Mouse (Mus musculus): ENCODE measurements at regions not wholly inside any gene's neighbourhood (a gene's known extent, or its start where the extent isn't known, plus 50 kb on each side); places are given as distances from the start of the nearest gene placed in this dataset.

DNA sequence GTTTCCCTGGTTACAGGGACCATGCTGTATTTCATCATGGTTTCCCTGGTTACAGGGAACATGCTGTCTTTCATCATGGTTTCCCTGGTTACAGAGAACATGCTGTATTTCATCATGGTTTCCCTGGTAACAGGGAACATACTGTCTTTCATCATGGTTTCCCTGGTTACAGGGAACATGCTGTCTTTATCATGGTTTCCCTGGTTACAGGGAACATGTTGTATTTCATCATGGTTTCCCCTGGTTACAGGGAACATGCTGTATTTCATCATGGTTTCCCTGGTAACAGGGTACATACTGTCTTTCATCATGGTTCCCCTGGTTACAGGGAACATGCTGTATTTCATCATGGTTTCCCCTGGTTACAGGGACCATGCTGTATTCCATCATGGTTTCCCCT, 1579.5 kb downstream of the 4930444P10Rik start:
- CTCF ChIA-PET = no interaction called here

DNA sequence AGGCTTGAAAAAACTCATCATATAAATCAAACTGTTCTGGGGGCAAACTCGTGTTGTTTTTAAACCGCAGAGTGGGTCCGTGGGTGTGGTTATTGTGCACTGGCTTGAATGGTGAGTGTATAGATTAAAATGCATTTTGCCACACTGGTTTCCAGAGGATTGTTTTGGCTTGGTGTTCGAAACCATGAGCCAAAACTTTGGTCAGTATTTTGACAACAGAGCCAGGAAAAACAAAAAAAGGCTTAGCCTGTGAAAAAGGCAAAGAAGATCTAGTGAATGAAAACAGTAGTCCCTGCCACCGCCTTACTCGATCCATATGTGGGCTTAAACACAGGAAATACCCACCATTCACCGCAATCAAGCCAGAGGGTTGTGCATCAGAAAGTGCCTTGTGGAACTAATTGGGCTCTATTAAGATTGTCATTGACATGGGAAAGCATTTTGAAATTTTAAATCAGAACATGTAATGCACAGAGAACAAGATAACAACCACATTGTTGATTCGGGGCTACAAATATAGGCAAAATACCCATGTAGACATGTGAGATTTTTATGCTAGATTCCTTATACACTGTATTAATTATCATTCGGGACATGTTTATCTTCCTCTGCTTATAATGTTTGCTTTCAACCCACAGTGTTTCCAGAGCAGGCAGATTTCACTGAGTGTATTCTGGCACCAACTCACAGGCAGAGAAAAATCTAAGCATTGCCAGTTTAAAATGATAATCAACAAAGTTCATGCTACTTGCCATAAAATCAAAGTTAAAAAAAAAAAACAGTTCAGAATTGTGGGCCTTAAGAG, 1580.4 kb downstream of the 4930444P10Rik start:
- CTCF ChIA-PET = no interaction called here

DNA sequence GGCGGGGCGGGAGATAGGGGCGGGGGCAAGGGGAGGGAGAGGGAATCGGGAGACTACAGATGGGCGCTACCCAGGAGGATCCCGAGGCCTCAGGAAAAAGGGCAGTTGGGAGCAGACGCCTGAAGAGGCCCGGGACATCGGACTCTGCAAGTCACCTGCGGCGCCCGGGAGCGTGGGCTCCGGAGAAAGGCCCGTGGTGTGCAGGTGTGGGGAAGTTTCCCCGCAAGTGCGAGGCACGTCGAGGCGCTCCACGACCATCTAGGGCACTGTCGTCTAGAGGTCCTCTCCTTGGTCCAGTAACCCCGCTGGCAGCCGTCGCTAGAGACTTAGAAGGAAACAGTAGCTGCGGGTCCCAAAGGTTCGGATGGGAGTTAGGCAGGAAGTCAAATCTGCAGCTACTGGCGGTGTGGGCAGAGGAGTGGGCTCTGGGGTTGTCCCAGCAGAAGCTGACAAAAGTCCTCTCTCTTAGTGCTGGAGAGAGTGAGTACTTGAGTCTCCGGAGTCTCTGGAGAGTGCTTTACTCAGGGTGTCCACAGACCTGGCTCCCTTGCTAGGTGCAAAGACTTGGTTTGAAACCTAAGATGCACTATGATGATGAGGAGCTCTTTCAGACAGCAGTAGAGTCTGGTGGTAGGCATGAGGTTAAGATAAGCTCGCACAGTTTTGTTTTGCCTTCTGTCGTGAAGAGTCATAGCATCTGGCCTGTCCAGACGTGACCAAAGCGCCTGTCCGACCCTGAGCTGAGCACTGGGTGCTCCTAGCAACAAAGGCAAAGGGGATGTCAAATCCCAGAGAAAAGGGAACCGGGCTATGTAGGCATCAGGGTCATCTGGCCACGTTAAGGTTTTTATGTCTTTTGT, 1586.1 kb downstream of the 4930444P10Rik start:
- CTCF ChIA-PET = no interaction called here

DNA sequence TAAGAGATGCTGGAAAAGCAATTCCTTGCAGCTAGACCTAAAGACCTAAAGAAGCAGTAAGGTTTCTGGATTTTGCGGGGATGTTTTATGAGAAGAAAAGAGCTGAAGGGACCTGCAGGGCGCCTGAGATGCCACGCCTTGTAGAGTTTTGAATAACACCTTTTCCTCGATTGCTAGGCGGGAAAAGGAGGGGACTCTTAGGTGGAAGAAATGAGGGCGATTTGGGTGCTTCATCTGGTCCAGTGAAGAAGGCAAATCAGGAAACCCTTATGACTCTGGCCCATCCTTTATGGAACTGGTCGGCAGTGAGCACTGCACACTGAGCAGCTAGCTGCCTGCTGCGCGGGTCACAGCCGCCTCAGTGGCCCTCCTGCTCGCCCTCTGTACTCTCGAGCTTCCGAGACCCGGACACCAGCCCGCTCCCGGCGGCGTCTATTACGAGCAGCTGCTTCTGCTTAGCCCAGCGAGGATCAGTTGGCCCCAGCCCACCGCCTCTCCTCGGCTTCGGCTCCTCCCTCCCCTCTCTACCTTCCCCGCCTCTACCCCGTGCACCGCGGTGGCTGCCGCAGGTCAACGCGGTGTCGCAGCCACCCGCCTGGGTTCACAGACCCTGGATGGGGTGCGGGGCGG, 1586.8 kb downstream of the 4930444P10Rik start:
- CTCF ChIA-PET = interaction anchor here (0.5 kb wide), 1 partner anchor 398 kb away, joined by 3 read pairs; no protein-coding TSS in a partner anchor

DNA sequence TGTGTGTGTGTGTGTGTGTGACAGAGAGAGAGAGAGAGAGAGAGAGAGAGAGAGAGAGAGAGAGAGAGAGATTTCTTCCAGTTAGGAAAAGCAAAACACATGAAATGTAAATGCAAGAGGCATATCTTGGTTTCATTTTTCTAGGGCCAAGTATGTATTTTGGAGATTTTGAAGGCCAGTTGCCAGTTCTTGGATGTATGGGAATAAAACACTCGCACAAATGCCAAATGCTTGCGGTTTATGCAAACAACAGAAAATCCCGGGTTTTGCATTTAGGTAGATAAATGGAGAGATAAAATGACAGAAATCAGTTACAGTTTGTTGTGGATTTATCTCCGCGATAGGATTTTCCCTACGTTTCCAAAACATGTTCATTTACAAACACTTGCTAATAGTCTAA, 1587.4 kb downstream of the 4930444P10Rik start:
- CTCF ChIA-PET = interaction anchor here (0.5 kb wide), 1 partner anchor 397 kb away, joined by 3 read pairs; no protein-coding TSS in a partner anchor

DNA sequence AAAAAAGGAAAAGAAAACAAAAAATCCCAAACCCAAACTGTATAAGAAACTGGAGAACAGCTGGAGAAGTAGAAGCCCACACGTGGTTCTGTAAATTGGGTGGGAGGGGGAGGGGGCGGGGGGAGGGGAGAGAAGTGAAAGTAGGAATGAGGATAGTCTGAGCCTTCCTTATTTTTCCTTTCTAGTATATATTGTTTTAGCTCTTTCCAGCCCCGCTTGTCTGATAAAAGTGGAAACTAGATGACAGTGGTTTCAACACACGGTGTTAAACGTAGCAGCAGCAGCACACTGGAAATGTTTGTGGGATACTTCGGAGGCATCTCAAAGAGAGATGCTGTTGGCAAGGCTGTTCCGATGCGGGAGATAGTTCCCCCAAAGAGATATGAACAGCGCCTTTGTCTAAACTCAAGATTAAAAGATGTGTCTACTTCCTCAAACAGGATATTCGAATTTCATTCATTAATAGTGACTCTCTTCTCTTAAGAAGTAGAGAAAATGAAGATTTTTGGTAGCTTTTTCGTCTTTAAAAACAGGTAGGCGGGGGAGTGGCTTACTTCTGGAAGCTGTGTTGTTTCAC, 1588.3 kb downstream of the 4930444P10Rik start:
- CTCF ChIA-PET = interaction anchor here (0.6 kb wide), 2 partner anchors 94 to 515 kb away, joined by 5 to 10 read pairs; no protein-coding TSS in a partner anchor

DNA sequence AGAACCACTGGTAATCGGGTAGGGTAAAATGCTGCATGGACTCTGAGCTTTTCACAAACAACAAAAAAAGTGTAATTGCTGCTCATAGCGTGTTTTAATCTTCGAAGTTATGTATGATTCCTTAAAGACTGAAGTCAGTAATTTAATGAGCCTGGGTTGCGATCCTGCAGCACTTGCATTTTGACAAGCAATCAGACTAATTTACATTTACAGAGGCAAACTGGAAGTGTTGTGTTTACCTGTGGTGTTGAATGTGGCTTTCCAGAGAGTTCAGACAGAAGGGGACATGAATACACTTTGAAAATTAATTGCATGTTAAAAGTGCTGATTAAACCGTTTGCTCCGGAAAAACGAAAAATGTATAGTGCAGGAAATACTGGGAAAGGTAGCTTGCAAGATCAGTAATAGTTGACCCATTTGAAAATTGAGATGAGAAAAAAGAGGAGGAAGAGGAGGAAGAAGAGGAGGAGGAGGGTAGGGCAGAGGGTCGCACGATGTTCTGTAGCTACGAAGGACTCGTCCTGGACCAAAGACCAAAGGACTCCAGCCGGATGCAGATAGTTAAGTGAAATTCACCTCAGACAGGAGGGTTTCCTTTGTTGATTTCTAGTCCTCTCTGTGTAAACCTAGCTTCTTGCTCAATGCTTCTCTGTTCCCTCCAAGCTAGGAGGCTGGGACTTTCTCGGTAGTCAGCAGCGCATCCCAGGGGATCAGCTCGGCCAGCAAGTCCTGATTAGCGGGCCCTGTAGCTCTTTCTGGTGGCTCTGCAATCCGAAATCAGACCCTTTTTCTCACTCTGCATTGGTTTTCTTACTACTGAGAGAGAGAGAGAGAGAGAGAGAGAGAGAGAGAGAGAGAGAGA, 1589.0 kb downstream of the 4930444P10Rik start:
- CTCF ChIA-PET = interaction anchor here (0.6 kb wide), 1 partner anchor 93 kb away, joined by 10 read pairs; no protein-coding TSS in a partner anchor

DNA sequence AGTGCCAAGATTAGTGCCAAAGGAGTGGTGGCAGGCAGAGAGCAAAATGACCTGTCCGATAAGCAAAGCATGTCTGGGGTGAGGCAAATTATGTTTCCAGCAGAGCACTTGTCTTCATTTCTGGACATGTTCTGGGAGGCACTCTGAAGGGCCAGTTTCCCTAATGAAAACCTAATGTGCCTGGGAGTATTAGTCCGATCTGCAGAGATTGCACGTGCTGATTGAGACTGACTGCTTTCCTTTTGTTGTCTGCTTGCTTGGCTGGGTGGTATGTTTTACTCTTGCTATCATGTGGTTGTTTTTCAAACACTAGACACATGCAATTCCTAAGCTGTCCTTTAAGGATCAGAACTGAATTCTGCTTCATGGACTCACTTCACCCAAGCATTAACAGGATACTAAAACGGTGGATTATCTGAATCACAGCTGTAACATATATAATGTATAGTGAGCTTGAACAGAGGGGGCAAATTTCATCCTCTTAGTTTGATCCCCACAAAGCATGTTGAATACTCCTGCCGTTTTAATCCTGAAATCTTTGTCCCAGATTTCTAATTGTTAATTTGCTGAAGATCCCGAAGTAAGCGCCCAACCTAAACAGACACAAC, 1589.8 kb downstream of the 4930444P10Rik start:
- CTCF ChIA-PET = no interaction called here

DNA sequence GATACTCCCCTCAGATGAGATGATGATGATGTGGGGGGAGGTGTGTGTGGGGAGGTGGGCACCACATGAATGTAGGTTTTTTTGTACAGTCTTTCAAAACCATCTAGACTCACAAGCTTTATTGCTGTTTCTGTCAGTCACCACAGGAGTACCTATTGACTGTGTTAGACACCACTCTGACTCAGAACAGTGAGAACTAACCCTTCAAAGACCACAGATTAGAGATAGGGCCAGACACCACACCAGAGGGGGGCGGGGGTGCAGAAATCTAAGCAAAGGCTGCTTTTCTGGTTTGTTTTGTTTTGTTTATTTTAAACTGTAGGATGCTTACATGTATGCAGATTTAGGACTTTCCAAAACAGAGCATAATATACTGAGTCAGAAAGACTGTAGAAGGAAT, 1594.0 kb downstream of the 4930444P10Rik start:
- CTCF ChIA-PET = no interaction called here

DNA sequence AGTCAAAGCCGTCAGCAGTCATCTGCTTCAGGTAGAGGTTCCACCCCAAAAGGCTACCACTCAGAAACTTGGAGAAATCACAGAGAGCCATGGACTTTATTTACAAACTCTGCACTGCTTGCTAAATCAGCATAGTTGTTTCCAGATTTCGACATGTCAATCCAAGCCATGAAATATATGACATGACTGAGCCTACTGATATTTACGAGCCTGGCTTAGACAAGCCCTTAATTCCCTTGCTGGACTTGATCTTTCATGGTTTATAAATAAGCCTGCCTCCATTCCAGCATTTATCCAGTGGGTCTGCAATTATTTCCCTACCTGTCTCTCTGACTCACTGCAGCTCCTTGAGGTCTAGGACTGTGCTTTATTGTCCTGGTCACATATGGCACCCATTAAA, 1603.1 kb downstream of the 4930444P10Rik start:
- CTCF ChIA-PET = no interaction called here

DNA sequence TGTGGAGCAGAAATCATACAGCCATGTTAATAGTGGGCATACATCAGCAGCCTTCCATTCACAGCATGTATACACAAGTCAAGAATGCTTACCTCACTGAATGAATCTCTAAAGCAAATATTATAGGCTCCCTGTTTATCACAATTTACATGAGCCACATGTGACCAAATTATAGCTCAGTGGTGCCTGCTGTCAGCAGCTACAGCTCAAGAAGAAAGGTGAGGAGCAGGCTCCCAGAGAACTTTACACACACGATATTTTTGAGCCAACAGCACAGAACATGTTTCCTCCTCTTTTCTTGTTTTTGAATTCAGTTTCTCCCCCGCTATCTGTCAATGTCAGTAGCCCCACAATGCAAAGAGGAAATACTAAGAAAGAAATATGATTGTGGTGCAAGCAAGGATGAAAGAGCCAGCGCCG, 1605.4 kb downstream of the 4930444P10Rik start:
- CTCF ChIA-PET = no interaction called here

DNA sequence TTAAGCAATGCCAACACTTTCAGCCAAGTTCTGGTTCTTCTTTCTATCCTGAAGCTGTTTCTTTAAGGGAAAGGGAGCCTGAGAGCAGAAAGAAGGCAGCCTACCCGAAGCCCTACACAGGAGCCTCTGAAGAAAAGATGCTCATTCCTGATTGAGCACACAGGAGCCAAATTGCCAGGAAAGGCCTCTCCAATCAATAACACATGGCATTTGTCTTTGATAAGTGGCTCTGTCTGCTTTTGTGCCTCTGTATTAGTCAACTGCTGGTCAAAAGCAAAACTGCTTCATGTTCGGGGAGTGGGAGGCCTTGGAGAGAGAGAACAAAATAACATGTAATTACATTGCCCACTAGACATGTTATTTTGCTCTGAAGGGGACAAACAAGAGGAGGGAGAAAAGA, 1607.4 kb downstream of the 4930444P10Rik start:
- CTCF ChIA-PET = no interaction called here

DNA sequence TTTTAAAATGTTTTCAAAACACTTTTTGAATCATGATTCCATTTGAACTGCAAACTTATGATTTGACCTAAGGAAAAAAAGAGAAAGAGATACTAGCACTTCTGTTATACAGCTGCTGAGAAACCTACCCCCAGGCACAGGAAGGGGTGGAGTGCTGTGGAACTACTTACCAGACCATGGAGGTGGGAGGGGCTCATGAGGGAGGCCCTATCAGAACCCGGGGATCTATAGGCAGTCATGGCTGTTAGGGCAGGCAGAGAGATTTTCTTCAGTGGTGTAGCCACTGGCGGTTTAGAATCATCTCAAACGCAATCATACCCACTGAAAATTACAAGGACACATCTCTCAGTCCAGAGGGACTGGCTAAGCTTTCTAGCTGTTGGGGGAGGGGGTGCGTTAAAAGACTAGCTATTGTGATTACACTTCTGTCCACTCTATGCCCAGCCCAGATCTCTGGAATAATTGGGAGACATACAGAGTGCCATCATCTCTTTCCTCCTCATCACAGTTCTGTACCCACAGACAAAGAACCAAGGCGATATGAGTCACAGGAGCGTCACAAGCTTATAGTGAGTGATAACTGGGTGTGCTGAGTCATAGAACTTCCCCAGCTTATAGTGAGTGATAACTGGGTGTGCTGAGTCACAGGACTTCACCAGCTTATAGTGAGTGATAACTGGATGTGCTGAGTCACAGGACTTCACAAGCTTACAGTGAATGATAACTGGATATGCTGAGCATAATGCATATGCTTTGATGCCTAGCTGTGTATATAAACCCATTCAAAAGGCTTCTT, 1608.8 kb downstream of the 4930444P10Rik start:
- CTCF ChIA-PET = no interaction called here

DNA sequence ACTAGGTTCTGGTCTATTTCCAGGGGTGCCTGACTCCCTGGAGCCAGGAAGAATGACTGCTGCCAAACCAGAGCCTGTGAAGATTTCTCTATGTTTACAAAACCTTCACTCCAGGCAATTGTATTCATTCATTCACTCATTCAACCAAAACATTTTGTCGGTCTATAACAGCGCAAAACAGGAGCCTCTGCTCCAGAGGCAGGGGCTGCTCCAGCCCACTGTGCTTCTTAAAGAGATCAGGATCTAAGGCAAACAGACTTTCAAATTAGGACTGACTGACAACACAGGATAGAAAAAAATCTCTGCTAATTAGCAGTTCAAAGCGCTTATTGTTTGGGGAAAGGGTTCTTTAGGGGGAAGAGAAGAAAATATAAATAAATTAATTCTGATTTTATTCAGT, 1620.8 kb downstream of the 4930444P10Rik start:
- CTCF ChIA-PET = no interaction called here

DNA sequence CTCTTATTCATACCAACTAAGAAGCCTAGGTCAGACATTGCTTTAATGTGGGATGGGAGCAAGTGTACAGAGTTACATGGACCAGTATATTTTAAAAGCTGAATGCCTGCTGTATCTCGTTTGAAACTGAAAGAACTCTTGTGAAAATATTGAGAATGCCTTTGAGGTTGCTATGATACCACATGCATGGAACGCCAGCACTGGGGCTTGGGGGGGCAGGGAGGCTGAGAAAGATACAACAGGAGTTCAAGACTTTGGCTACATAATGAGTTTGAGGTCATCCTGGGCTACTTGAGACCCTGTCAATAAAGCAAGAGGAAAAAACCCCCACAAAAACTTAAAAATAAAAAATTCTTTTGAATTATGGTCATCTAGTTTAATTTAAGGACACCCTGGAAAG, 1621.6 kb downstream of the 4930444P10Rik start:
- CTCF ChIA-PET = no interaction called here

DNA sequence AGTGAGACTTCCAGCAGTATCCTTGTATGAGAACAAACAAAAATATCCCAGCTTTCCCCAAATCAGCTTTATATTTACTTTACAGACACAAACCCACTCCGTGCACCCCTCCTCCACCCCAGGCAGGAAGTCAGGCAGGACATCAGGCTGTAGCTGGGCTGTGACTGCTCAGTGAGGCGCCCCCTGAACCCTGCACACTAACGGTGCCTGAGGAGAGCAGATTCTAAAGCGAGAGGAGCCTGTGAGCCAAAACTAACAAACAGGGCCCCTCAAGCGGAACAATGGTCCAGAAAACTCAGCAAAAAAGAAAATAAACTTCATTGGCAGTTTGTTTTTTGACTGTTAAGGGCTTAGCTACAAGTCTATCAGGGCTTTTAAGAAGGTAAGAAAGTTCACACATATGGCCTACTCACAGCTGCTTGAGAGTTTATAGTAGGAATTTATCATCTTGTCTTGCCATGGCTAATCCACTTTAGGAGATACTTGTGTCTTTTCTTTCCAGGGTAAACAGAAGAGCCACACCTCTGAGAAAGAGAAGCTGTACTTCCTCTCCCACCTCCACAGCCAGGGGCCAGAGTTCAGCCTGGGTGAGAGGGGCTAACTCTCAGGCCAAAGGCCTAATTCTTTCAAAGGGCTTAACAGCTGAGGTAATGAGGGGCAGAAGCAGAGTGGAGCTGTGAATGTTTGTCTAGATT, 1628.2 kb downstream of the 4930444P10Rik start:
- CTCF ChIA-PET = interaction anchor here (0.7 kb wide), 1 partner anchor 225 kb away, joined by 4 read pairs; no protein-coding TSS in a partner anchor

DNA sequence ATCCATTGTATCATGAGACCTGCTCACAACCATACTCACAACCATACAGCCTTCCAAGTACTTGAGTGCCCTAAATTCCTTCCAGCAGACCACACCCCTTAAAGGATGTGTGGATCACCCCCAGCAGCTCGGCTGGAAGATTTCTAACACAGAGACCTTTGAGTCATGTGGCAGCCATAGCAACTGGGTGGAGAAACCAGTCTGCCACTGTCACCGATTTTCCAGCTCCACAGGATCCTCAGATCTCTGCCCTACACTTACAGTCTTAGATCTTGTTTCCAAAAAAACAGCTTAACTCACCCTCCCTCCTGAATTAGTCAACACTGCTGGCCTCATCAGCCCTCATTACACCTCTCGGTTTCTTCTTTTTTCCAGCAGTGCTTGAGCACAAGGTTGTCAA, 1630.6 kb downstream of the 4930444P10Rik start:
- CTCF ChIA-PET = no interaction called here

DNA sequence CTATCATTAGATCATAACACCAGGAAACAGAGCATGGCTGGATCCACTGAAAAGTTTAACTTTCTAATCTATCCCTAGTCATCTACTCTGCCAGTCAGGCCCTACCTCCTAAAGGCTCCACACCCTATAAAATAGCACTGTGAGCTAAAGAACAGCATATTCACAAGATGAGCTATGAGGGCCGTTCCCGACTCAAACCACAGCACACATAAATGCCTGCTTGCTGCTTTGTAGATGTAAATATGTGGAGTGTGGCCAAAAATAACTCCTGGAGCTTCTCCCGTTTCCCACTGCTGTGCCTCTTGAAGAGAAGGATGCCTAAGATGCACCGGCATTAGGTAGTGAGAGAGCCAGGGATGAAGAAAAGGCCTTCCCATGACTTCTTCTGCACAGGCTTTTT, 1632.3 kb downstream of the 4930444P10Rik start:
- CTCF ChIA-PET = no interaction called here

DNA sequence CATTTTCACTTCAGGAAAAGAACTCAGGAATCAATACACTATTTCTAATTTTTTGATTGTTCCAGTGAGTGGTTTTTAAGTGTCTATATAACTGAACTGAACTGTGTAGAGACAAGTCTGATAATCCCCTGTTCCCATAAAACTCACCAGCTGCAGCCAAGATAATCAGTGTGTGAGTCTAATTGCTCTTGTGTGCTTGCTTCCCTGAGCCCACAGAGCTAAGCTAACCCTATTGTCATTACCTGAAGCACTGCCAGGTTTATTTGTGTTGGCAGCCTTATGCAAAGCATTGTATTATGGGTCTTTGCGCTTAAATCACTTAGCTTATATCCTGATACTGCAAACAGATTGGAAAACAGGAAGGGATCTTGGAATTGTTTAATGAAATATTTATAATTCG, 1663.8 kb downstream of the 4930444P10Rik start:
- CTCF ChIA-PET = no interaction called here
